29 mouse cellular contexts compared by ENCODE assay signal in genomic region chr9:61109519-61110285, GRCm38 (mm10).
DNase-seq lines count a peak whose midpoint lies in the region; ATAC-seq and TF ChIP-seq lines count a peak whose summit lies in the region.
"Had no signal": no experiment of that assay in that cellular context is flagged by ENCODE, and none has a peak within 500 bp of the region (broad histone marks: within the 10 kb centered on the region; RNA-seq: fewer than 3 reads in every experiment).

No protein-coding gene starts in this region.

- H3K4me3 ChIP-seq in thymus, adult 2 months (ENCODE audit: control insufficient read depth, insufficient read depth, low read length), result no peak overlapping the region
- H3K4me3 ChIP-seq: embryonic facial prominence, embryonic 10.5 days; embryonic facial prominence, embryonic 13.5 days; erythroblast, embryonic 14.5 days; forebrain, embryonic 13.5 days; heart, adult 2 months; heart, embryonic 10.5 days; heart, embryonic 13.5 days had no signal

- H3K27me3 ChIP-seq in thymus, adult 2 months (ENCODE audit: control insufficient read depth, insufficient read depth, low read length), result no peaks in the 10 kb centered on the region

- no peaks in the 10 kb centered on the region for H3K36me3 ChIP-seq in thymus, adult 2 months (ENCODE audit: control insufficient read depth, insufficient read depth, low read length)
- H3K36me3 ChIP-seq: embryonic facial prominence, embryonic 10.5 days; embryonic facial prominence, embryonic 13.5 days; heart, embryonic 10.5 days; heart, embryonic 13.5 days had no signal

- no peak overlapping the region for H3K27ac ChIP-seq in thymus, adult 2 months (ENCODE audit: control insufficient read depth, insufficient read depth, low read length)
- H3K27ac ChIP-seq: embryonic facial prominence, embryonic 13.5 days; forebrain, embryonic 13.5 days; heart, adult 2 months; heart, embryonic 10.5 days; heart, embryonic 13.5 days; hindbrain, embryonic 14.5 days; hindbrain, postnatal 0 days had no signal

- ATAC-seq in monocyte, adult 5-6 weeks (replicated peaks; ENCODE audit: insufficient number of reproducible peaks, low FRiP score, low TSS enrichment, poor library complexity, severe bottlenecking), result no peak
- ATAC-seq: forebrain, embryonic 13.5 days; forebrain, embryonic 16.5 days; hindbrain, postnatal 0 days; inflammation-experienced regulatory T-cells, adult 6 months had no signal

- TF ChIP-seq POLR2A in thymus, adult 2 months (IDR thresholded peaks at IDR 0.05; ENCODE audit: control insufficient read depth, extremely low read depth, insufficient read depth, low read length, poor library complexity), result no peak

- WGBS in thymus, adult 2 months, result 95% methylated on average over 5 of the region's 5 CpGs

- no peak for TF ChIP-seq CTCF in thymus, adult 2 months (IDR thresholded peaks at IDR 0.05; ENCODE audit: borderline replicate concordance, control insufficient read depth, extremely low read depth, insufficient read depth, low read length, poor library complexity)

- H3K4me1 ChIP-seq in thymus, adult 2 months (replicated peaks; ENCODE audit: control insufficient read depth, insufficient read depth, low read length), result peaks cover 39% of the 10 kb centered on the region
- H3K4me1 ChIP-seq: heart, embryonic 13.5 days had no signal

- peak; percentile 62 to 80 for DNase-seq in right cerebral cortex, postnatal 10 days (ENCODE audit: low spot score in 2 of 2)
- DNase-seq in right cerebral cortex, adult 18-20 months, result no peak
- DNase-seq in thymus, postnatal 14 days, result peak; percentile 29
- no peak for DNase-seq in thymus, adult 2 months
- peak; percentile 10 for DNase-seq in brain, adult 2 months (ENCODE audit: low read depth, low spot score)
- DNase-seq: adrenal gland, adult 2 months; adrenal gland, postnatal 14 days; B cell, adult 2 months; cerebellum, adult 11-12 months; cerebellum, adult 8-10 months; cerebellum, postnatal 10 days; cerebellum, postnatal 36 days; embryo, embryonic 11 days; gastrocnemius, postnatal 10 days; gastrocnemius, postnatal 36 days; heart, adult 2 months; heart, postnatal 14 days; heart, postnatal 4 days had no signal

Comparison
In these comparisons a context has a peak if more than half of its experiments do, and no peak if none do; other contexts are left out.
1. DNase-seq: peak in right cerebral cortex, postnatal 10 days (2 of 2), thymus, postnatal 14 days (single experiment) and brain, adult 2 months (single experiment); none in right cerebral cortex, adult 18-20 months (single experiment) and thymus, adult 2 months (single experiment).